Mouse (Mus musculus) stomach, postnatal 0 days (tissue): Measurements from ENCODE around the gene Ern1. TPM values are rescaled to one million over a fixed set of nuclear protein-coding genes. Genes with fewer than 3 reads are reported as not detected.

Experiments
- ATAC-seq: fragments of 200-750 bp; cut with Nextera tagmentation; 2 replicates; pipeline ENCODE4 v1.8.0; 2017; ENCODE audit not compliant: low FRiP score, low TSS enrichment
- DNase-seq: peaks from one replicate; pipeline ENCODE4 v3.0.0-alpha.2; 2016; ENCODE audit warnings: low spot score
- H3K27ac ChIP-seq: fragments of 300-500 bp; sonication (generic); replicated peaks from 2 replicates; pipeline ENCODE4 v1.5.1; 2014; ENCODE audit warnings: mild to moderate bottlenecking, control low read depth
- H3K27me3 ChIP-seq: fragments of 300-500 bp; sonication (generic); 2 replicates; pipeline ENCODE4 v1.6.1; 2014; ENCODE audit warnings: low read length; ENCODE audit not compliant: control insufficient read depth, insufficient read depth
- H3K36me3 ChIP-seq: fragments of 300-500 bp; sonication (generic); 2 replicates; pipeline ENCODE4 v1.6.1; 2014; ENCODE audit warnings: low read length, mixed read lengths; ENCODE audit not compliant: control insufficient read depth, insufficient read depth
- H3K4me1 ChIP-seq: fragments of 300-500 bp; sonication (generic); replicated peaks from 2 replicates; pipeline ENCODE4 v1.6.1; 2014; ENCODE audit warnings: antibody characterized with exemption; ENCODE audit not compliant: control insufficient read depth, insufficient read depth
- H3K4me2 ChIP-seq: fragments of 300-500 bp; sonication (generic); replicated peaks from 2 replicates; pipeline ENCODE4 v1.6.1; 2014; ENCODE audit warnings: low read depth, mild to moderate bottlenecking, control low read depth, moderate library complexity
- H3K4me3 ChIP-seq: fragments of 300-500 bp; sonication (generic); 2 replicates; pipeline ENCODE4 v1.5.1; 2014; ENCODE audit warnings: low read depth, low read length, control low read depth
- H3K9ac ChIP-seq: fragments of 300-500 bp; sonication (generic); 2 replicates; pipeline ENCODE4 v1.6.1; 2014; ENCODE audit warnings: mild to moderate bottlenecking, low read length, control low read depth, mixed read lengths
- H3K9me3 ChIP-seq: fragments of 300-500 bp; sonication (generic); 2 replicates; pipeline ENCODE4 v1.6.1; 2016; ENCODE audit warnings: low read length; ENCODE audit not compliant: control insufficient read depth
- CTCF ChIP-seq: IDR thresholded peaks from 2 replicates; pipeline ENCODE4 v1.5.1; 2016; ENCODE audit warnings: antibody characterized with exemption, low read depth, mild to moderate bottlenecking, moderate library complexity
- EP300 ChIP-seq: optimal IDR thresholded peaks from 2 replicates; pipeline ENCODE3; 2016; ENCODE audit warnings: antibody characterized with exemption
- WGBS: fragments of 180-500 bp; shearing (Covaris S2); extraction: QIAGEN DNeasy Blood & Tissue Kit; methylation state at CpG from one replicate; pipeline ENCODE4 v1.1.7; 2014; 5-methylcytosine and 5-hydroxymethylcytosine counted together
- polyA plus RNA-seq: library from polyadenylated mRNA; unstranded; fragments of >200 nt; fragmentation: Nextera tagmentation; extraction: Ambion mirVana; gene quantifications from 2 replicates; pipeline ENCODE4 v1.2.1, GENCODE M21; 2015

Ern1 gene
- polyA plus RNA-seq, 1 experiment from 2014 or later = 3.7 TPM

GRCm38 (mm10) chr11:106527926-106528325 lies 40.3 kb upstream of the Ern1 start:
- no peak for TF ChIP-seq EP300
- TF ChIP-seq CTCF = no peak
- Histone ChIP-seq H3K4me3 (no peak overlapping the region), H3K9me3 (no peaks in the 10 kb centered on the region), H3K4me1 (no peaks in the 10 kb centered on the region), H3K9ac (no peak overlapping the region), H3K4me2 (no peak overlapping the region), H3K27me3 (no peaks in the 10 kb centered on the region), H3K36me3 (peaks cover 10% of the 10 kb centered on the region), H3K27ac (no peak overlapping the region)
- 15% methylated on average over 1 of the region's 1 CpGs for WGBS
- ATAC-seq = no peak
- no peak for DNase-seq

GRCm38 (mm10) chr11:106527147-106527821 lies 39.6 kb upstream of the Ern1 start:
- Histone ChIP-seq H3K4me3 (no peak overlapping the region), H3K36me3 (peaks cover 10% of the 10 kb centered on the region), H3K9me3 (no peaks in the 10 kb centered on the region), H3K27ac (no peak overlapping the region), H3K27me3 (no peaks in the 10 kb centered on the region), H3K9ac (no peak overlapping the region), H3K4me2 (no peak overlapping the region), H3K4me1 (no peaks in the 10 kb centered on the region)
- WGBS = 64% methylated on average over 10 of the region's 10 CpGs
- ATAC-seq = no peak
- no peak for DNase-seq
- TF ChIP-seq EP300 (no peak), CTCF (no peak)

- ATAC-seq (no peak), DNase-seq (no peak)
- TF ChIP-seq CTCF (peak; percentile 29; the same call in 1 of the 2 replicates), EP300 (no peak)
- Histone ChIP-seq H3K9ac (no peak overlapping the region), H3K27me3 (no peaks in the 10 kb centered on the region), H3K9me3 (no peaks in the 10 kb centered on the region), H3K4me1 (no peaks in the 10 kb centered on the region), H3K4me3 (no peak overlapping the region), H3K4me2 (no peak overlapping the region), H3K27ac (no peak overlapping the region), H3K36me3 (no peaks in the 10 kb centered on the region; the same call in 1 of the 2 replicates)
- WGBS = 69% methylated on average over 3 of the region's 3 CpGs
These were observed 34.9 kb upstream of the Ern1 start for GRCm38 (mm10) chr11:106522538-106522937.

GRCm38 (mm10) chr11:106521612-106522011 lies 34.0 kb upstream of the Ern1 start:
- no peak for TF ChIP-seq CTCF
- TF ChIP-seq EP300 = no peak
- H3K4me3 ChIP-seq = no peak overlapping the region
- 70% methylated on average over 4 of the region's 4 CpGs for WGBS
- no peaks in the 10 kb centered on the region for H3K9me3 ChIP-seq
- H3K9ac ChIP-seq = no peak overlapping the region
- DNase-seq (no peak), ATAC-seq (no peak)
- no peaks in the 10 kb centered on the region for H3K4me1 ChIP-seq
- H3K36me3 ChIP-seq = no peaks in the 10 kb centered on the region
- H3K4me2 ChIP-seq = no peak overlapping the region
- H3K27ac ChIP-seq = no peak overlapping the region
- H3K27me3 ChIP-seq = no peaks in the 10 kb centered on the region

- ATAC-seq = no peak
- TF ChIP-seq EP300 (no peak), CTCF (no peak)
- Histone ChIP-seq H3K27ac (no peak overlapping the region), H3K4me1 (no peaks in the 10 kb centered on the region), H3K4me3 (no peak overlapping the region), H3K9me3 (no peaks in the 10 kb centered on the region), H3K36me3 (no peaks in the 10 kb centered on the region), H3K27me3 (no peaks in the 10 kb centered on the region), H3K9ac (no peak overlapping the region), H3K4me2 (no peak overlapping the region)
- WGBS = 68% methylated on average over 3 of the region's 3 CpGs
- DNase-seq = no peak
These were observed 32.8 kb upstream of the Ern1 start for GRCm38 (mm10) chr11:106520404-106520803.

GRCm38 (mm10) chr11:106519519-106519918 lies 31.9 kb upstream of the Ern1 start:
- 69% methylated on average over 4 of the region's 4 CpGs for WGBS
- ATAC-seq = no peak

More at GRCm38 (mm10) chr11:106519519-106519918, 31.9 kb upstream of the Ern1 start:
- TF ChIP-seq EP300 = no peak
- TF ChIP-seq CTCF = no peak
- Histone ChIP-seq H3K4me2 (no peak overlapping the region), H3K4me3 (no peak overlapping the region), H3K36me3 (no peaks in the 10 kb centered on the region), H3K27ac (no peak overlapping the region), H3K9ac (no peak overlapping the region), H3K9me3 (no peaks in the 10 kb centered on the region), H3K4me1 (no peaks in the 10 kb centered on the region), H3K27me3 (no peaks in the 10 kb centered on the region)
- no peak for DNase-seq
